Mouse (Mus musculus) ovary, postnatal 14 days (tissue): ENCODE measurements around the gene Methig1.
"Not testable (repeated sequence)": the region's sequence is repeated elsewhere in the genome, so short reads cannot be mapped to it uniquely, and the experiment has no call there.

ENCODE experiments used
- DNase-seq: peaks from one replicate; pipeline ENCODE4 v3.0.0; 2022; ENCODE audit warnings: low spot score

The Methig1 gene

DNA sequence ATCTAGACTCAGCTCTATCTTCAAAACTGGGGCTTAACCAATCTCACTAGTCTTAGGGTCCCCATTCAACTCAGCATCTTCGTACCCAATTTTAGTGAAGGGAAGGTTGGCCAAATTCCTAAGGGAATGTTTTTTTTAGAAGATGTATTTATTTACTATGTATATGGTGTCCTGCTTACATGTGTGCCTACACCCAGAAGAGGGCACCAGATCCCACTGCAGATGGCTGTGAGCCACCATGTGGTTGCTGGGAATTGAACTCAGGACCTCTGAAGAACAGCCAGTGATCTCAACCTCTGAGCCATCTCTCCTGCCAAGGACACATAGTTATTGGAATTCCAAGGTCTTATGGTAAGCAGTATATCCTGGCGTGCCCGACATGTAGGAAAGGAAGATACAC, 42.6 kb downstream of the Methig1 start:
- DNase-seq = no peak

- no peak for DNase-seq
Measured at GRCm38 (mm10) chr15:100400592-100401250, 47.8 kb downstream of the Methig1 start.

- no peak for DNase-seq
Measured at GRCm38 (mm10) chr15:100401811-100402210, 48.9 kb downstream of the Methig1 start.

- no peak for DNase-seq
Measured at GRCm38 (mm10) chr15:100402347-100402746, 49.4 kb downstream of the Methig1 start.

DNA sequence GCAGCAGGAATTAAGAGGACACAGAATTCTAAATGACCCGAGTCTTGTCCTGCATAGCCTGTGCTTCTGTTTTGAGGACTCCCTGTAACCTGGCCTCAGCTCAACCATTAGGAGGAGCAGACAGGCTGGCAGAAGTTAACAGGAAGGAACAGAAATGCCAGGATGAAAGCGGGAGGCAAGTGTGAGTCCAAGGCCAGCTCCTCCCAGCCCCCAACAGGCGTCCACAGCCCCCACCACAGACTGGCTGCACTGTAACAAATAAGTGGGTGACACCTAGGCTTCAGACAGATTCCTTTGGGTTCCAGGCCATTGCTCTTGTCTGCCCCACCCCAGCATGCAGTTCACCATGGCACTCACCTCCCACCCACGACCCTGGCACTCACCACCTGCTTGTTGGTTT, 49.8 kb downstream of the Methig1 start:
- DNase-seq = no peak

DNA sequence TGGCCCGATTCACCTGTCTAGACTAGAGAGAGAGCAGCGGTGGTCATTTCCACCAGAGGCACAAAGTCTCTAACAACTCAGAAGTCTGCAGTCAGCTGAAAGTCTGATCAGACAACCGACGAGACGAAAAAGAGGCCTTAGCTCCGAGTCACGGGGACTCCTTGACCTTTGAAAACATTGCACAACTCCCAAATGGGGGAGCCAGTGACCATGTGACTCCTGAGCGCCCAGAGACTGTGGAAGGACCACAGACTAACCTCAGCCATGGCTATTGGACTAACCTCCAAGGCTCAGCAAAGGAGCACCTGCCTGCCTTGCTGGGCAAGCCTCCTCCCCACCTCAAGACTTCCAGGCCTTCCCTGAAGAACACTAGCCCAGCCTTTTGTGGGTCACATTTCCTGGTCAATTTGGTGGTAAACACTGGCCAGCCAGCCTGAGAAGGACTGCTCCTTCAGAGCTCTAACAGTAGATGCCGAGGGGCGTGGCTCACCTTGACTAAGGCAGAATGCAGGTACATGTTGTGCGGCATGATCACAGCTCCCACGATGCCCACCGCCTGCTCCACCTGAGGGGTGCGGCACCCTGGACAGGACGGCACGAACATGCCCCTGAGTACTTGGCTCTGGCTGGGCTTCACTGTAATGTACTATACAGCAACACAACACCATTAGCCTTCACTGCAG, 50.5 kb downstream of the Methig1 start:
- DNase-seq = no peak

DNA sequence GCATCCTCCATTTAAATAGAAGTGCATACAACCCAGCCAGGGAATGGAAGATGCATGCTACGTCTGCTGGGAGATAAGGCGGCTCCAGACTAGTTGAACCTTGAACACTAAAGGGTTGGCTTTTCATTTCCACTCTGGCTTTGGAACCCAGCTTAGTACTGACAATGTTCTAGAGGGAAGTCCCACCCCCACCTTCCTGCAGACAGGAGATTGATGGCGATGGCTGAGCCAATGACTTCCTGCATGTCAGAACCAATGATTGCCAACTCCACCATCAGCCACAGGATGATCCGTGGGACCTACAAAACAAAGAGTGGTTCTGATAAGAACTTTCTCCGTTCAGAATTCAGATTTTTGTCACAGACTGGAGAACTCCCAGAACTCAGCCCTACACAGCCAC, 53.1 kb downstream of the Methig1 start:
- no peak for DNase-seq

DNA sequence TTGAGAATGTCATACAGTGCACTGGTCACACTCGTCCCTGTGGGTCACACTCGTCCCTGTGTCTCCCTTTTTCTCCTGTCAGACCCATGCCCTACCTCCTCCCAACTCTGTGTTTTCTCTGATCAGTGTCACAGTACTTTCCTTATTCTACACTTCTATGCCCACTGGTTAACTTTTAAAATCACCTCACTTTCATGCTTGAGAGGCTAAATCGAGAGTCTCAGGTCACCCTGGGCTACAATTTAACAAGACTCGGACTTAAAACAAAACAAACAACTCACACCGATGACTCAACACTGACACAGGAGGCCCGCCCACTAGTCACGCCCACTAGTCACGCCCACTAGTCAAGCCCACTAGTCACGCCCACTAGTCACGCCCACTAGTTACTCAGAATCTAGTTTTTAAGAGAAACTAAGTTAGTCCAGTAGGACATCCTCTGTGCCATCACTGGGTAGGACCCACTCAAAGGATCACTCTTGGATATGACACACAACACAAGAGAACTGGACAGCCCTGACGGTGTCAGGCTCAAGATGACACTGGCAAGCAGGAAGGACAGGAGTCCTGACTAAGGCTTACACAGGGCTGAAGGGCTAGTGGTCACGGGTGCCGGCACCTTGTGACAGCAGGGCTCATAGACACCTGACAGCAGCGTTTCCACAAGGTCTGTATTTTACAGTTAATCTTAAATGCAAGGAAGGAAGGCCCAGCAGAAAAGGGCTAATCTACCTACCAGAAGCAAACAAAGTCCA, 58.1 kb downstream of the Methig1 start:
- DNase-seq = no peak

GRCm38 (mm10) chr15:100411731-100412130, 58.8 kb downstream of the Methig1 start:
- no peak for DNase-seq

- DNase-seq = no peak
Measured at GRCm38 (mm10) chr15:100413306-100413705, 60.4 kb downstream of the Methig1 start.

GRCm38 (mm10) chr15:100414011-100414410, 61.1 kb downstream of the Methig1 start:
- no peak for DNase-seq

- DNase-seq = no peak
Measured at GRCm38 (mm10) chr15:100414942-100415341, 62.0 kb downstream of the Methig1 start.

- no peak for DNase-seq
Measured at GRCm38 (mm10) chr15:100415684-100416083, 62.7 kb downstream of the Methig1 start.

DNA sequence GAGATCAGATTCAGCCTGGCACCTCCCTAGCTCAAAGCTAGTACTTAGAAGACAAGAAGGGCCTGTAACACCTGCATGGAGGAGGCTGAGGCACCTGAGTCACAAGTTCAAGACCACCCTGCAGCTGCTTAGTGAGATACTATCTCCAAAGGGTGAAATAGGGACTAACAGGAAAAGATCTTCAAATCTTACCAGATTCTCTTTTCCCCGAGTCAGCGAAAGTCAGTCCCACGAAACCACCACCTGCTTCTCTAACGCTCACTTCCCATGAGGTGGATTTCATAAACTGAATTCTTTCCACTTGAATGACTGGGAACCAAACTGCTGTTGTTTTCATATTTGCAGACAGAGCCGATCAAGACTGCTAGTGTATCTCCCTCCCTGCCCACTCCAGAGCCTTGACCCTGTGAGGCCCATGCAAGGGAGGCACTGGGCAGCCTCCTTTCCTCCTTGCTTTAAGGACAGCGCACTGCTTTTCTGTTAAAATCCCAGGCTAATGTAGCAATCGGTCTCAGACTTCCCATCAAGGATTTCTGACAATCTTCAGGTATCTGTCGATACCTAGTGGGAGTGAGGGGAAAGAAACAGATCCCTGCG, 65.0 kb downstream of the Methig1 start:
- DNase-seq = no peak

DNA sequence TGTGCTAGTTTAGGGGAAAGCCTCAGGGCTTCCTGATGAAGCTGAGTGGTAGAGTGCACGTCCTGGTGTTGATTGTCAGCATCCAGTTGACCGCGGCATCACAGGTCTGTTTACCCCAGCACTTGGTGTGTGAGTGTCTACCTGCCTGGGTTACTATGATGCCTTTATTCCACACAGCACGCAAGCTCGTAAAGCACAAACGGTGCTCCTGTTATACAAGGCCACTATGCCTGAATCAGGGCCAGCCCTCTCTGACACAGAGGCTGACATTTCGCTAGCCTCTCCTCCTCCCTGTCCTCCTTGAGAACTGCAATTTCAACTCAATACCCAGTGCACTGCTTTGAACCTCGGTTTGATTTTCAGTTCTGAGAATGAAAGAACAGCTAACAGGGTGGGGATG, 66.4 kb downstream of the Methig1 start:
- no peak for DNase-seq

DNA sequence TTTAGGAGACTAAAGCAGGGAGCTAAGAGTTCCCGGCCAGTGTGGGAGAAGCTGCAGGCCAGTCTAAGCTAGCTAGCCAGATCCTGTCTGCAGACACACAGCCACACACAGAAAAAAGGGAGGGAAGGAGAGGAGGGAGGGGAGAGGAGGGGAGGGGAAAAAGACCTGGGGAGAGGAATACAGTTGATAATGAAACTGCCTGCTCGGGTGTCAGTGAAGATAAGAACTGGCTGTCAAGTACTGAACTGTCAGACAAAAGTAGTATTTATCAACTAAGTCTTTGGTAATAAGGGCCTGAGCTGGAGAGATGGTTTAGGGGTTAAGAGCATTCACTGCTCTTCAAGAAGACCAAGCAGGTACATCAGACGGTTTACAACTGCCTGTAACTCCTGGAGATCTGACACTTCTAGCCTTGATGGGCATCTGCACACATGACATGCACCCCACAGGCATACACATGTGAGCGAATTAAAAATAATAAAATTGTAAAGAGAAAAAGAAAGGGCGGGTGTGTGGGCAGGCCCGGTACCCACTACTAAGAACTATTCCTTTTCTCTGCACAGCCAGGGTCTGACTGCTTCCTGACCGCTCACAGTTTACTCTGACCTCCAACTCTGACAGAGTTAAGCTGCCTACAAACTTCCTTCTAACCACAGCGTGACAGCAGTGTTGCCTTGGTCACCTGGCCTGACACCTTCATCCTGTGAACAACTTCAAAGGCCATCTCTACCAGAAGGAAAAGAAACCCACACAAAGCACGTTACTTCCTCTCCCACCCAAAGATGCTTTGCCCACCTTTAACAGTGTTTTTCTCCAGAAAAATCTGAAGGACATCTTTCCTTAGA, 67.2 kb downstream of the Methig1 start:
- no peak for DNase-seq

DNA sequence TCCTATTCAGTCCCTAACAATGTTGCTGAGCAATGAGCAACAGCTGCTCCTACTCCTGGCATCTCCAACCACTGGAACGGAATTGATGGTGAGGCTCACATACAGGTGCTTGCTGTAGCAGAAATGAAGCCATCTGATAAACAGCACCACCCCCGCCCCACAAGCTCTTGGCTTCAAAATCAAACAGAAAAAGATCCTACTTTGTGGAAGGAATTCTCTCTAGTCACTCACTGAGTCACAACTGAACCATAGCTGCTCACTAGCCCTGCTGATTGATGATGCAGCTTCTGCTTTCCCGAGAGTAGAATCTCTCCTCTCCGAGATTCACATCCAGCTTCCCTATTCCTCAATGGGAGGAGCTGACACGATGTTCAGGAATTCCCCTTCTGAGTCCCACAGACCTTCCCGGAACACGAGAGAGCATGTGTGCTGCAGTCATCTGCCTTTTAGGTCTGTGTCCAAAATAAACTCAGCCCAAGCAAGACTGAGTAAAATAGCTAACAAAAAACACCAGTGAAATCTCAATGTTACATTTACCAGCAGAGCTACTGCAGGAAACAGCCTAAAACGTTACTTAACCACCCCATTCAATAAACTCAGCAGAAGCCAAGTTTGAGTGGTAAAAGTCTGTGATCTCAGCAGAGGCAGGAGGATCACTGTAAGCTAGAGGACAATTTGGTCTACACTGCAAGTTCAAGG, 68.3 kb downstream of the Methig1 start:
- DNase-seq = no peak

DNA sequence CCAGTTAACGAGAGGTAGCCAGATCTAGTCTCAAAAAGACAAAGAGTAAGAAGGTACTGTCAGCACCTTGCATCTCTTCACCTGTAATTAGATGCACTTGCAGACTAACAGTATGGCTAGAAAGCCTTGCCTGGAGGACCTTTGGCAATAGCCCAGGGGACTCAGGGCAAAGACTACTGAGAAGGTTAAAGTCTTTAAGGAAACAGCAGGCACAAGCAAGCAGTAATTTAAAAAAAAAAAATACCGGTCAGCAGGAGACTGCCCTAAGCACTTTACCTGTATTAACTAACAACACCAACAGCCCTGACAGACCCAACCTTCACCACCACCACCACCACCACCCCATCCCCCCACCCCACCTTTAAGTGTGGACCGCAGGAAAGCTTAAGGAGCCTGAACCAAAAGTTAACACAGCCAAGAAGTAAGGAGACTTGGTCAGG, 68.8 kb downstream of the Methig1 start, which contains the start of gene Gm5475:
TSS of gene Gm5475 (plus strand) at position 390 of the 440 bp plus-strand sequence.
- not testable (repeated sequence) for DNase-seq

GRCm38 (mm10) chr15:100422476-100422875, 69.5 kb downstream of the Methig1 start:
- DNase-seq = no peak

- peak; percentile 95 for DNase-seq
Measured at GRCm38 (mm10) chr15:100422899-100423860, 70.2 kb downstream of the Methig1 start.
